Mouse (Mus musculus): Measurements from ENCODE around the gene Skor1.

Skor1 gene

DNA sequence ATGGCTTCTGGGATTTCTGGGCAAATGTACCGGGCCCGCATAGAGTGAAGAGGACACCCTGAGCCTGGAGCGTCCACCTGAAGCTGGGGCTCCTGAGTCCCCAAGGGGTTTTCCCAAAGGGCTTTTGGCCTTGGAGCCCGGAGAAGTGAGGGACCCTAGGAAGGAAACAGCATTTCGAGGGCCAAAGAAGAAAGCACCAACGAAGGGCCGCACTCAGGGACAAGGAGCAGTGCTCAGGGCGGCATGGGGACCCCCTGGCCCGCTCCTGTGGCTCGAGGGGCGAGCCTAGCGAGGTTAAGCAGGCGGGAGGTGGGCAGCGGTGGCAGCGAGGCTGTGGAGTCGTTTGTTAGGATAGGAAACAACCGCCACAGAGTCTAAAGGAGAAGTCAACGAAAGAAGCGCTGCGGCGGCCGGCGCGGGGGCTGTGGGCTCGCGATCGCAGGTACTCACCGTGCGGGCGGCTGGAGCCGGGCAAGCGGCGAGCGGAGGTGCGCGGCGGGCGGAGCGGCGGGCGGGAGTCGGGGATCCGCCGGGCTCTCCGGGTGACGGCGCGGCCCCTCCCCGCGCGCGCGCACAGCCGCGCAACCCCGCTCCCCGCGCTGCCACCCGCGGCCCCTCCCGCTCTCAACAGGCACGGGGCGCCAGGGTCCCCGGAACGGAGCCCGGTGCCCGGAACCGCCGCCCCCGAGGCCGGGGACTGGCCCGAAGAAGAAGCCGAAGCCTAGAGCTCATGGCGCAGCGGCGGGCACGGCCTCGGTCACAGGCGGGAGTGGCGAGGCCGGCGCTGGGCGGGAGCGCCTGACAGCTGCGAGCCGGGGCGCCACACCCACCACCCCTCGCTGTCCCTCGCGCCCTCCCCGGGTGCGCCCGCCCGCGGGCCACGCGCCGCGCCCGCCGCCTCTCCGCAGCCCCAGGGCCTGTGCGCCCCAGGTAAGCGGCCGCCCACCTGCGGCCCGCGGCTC, at the start of gene Skor1:
TSS of gene Skor1 (minus strand) at position 552 of the 962 bp plus-strand sequence.
- DNase-seq (ENCODE audit: low spot score), result no peak

DNA sequence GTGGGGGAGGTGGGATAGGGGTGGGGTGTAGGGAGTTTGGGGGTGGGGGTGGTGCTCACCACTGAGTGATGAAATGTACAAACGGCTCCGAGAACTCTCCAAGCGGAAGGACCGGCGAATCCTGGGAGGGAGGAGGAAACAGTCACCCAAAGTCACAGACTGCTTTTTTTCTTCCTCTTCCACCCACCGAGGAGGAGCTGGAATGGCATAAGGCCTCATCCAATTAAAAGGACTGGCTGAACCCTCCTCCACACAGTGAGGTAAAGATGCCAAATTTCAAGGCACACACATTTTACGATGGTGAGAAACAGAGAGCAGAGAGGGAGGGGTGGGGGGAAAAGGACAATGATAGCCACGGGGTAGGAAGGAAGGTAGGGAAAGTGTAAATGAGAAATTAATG, 48.5 kb upstream of the Skor1 start:
- no peak for DNase-seq (ENCODE audit: low spot score)

DNA sequence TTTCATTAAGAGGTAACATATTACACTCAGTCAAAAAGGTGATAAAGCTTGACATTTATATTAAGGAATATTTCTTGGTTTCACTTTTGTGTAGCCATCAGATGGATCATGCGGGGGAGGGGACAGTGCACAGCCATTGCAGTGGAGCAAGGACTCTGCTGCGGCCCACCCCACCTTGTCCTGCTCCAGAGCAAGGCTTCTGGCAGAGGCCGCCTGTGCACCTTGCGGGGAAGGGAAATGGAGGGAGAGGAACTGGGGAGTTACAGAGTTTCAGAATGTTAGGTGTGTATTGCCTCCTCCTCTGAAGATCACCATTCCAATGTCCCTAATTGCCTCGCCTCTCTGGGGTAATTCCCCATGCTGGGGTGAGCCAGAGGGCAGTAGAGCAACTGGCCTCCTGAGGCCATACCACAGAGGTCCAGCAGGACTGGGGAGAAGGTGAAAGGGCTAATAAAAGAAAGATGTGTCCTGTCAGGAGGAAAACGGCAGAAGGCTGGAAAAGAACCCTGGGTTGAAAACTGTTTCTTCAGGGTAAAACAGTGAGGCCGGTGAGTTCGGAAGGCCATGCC, 47.4 kb upstream of the Skor1 start:
- DNase-seq (ENCODE audit: low spot score), result no peak

DNA sequence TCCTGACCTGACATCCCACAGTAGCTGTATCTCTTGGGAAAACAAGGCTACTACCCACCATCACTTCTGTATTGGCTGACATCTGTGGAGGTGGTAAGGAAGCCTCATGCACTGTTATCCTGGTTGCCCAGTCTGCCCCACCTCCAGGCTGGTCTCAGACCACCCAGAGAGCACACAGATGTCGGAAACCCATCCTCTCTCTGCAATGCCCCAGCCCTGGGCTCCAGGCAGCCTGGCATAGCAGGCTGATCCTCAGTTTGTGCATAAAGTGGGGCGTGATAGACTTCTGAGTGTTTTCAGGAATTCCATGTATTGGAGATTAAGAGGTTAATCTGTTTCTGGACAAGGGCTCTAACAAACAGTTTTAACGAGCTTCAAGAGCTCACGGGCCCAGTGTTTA, 46.8 kb upstream of the Skor1 start:
- no peak for DNase-seq (ENCODE audit: low spot score)

DNA sequence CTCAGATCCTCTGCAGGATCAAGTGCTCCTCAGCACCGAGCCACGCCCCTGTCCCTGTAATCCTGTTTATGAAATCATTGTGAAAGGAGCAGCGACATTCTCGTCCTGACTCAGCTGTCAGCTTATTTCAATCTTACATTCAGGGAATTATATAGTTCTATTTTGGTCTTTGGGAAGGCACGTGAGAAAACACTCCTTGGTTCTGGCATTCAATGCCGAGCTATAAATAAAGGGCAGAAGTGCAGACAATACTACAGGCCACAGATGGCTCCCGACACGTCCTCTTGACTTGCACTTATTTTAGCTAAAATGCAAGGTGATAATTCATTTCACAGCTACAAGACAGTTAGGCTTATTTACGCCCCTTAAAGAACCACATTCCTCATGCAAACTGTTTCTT, 46.0 kb upstream of the Skor1 start:
- DNase-seq (ENCODE audit: low spot score), result no peak

DNA sequence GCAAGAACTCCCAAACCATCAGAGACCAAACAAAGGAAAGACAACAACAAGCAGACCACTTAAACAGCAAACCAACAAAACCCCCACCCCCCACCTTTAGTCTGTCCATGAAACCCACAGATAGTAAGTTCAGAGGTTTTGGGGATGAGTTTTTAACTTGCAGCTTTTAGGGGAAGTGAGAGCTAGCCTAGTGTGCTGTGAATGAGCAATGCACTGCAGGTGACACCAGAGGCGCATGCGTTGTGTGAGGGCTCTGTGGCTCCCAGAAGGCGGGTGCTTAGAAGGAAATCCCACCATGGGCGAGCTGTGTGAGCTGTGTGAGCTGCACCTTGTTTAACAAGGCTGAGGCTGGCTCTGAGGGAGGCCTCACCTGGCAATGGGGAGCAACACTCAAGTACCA, 44.0 kb upstream of the Skor1 start:
- no peak for DNase-seq (ENCODE audit: low spot score)

DNA sequence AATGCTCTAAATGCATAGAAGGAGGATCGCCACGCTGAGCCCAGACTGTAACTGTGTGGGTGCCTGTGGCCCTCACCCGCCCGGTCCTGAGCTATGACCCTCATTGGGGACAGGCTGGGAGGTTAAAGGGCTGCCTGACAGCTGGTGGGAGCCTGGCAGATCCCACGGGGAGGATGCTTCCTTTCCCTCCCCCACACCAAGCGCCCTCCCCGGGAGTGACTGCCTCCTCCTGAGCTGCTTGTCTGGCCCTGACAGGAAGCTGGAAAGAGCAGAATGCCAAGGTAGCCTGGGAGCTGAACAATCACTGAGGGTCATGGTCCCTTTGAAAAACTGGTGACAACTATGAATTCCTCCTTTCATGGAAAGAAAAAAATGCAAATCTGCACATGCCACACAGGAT, 38.5 kb upstream of the Skor1 start:
- no peak for DNase-seq (ENCODE audit: low spot score)

DNA sequence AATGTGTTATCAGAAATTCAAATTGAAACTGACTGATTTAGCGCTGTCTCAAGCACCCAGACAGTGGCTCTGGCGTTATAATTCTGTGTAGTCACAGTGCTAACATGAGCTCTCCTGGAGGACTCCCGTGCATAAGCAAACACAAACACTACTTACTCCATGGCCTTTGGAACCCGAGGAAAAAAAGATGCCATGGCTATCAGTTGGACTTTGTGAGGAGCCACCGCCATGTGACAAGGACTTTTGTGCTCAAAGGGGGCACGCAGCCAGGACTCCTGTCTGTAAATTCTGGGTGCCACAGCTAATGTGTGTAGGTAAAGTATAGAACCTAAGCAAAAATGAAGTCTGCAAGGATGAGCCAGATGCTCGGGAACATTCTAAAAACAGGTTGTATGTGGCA, 36.5 kb upstream of the Skor1 start:
- no peak for DNase-seq (ENCODE audit: low spot score)

DNA sequence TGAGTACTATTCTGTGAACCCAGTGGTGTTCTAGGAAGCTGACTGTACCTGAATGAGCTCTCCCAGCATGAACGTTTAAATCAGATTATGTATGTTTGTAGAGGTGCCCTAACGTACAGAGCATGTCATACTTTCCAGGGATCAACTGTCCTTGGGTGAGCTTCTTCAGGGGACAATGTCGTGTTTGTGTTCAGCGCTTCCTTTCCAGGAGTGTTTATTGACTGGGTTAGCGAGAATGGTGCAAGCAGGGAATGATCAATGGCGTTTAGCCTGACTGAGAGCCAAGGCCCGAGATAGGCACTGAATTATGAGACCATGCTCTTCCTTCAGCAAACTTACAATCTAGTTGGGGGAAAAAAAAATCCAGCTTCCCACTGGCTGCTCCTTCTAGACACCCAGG, 35.1 kb upstream of the Skor1 start:
- no peak for DNase-seq (ENCODE audit: low spot score)

DNA sequence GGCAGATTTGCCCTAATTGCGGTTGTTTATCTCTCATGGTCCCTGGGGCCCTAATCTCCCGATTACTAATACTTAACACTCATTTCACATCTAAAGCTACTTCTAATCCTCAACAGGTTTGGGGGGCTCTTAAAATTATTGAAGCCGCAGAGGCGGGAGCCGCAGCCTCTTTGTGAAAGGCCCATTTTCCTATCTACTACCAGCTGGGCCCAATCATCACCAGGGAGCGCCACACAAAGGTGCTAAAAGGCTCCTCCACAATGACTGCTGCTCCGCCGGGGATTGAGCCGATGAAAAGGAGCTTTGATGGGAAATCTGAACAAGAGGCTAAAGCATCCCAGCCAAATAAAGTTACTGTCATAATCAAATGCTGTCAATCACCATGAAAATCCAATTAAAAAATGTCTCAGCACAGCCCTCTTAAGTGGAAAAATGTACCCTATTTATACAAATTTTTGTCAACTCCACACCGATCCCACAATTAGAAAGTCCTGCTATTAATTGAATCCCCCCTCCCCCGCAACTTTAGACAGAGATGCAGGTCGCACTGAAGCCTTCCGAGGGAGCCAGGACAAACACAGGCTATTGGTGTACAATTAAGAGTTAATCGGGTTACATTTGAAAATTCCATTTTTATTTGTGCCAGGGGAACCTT, 33.7 kb upstream of the Skor1 start:
- DNase-seq (ENCODE audit: low spot score), result no peak

DNA sequence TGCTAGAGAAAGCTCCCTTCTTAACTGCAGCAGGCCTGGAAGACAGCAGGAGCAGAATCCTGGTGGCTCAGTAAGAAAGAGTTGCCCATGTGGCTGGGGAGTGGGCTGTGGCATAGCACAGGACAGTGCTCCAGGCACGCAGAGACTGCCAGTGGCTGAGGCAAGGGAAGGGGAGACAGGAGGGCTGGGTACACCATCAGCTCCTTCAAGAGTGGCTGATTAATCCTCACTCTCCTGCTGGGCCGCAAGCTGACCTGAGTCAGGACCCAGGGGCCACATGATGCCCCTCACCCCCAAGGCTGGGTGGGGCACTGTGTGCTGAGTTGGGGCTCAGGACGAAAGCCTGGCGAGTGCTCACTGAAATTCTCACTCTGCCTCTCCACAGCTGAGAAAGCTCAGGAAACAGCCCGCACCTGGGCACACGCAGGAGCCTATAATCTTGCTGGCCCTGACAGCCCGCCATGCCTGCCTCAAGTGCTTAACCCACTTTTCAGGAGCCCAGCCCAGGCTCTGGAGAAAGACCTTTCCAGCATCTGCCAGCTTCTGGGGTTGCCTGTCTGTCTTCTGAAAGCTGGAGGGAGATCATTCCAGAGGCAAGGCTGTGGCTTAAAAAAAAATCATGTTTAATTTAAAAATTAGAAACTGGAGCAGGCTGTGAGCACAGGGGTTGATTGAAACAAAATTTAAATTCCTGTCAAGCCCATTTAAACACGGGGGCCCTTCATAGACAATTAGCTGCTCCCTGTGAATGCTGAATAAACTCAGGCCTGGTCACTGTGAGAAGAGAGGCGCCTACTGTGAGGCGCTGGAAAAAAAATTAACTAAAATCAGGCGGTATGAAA, 32.8 kb upstream of the Skor1 start:
- no peak for DNase-seq (ENCODE audit: low spot score)

DNA sequence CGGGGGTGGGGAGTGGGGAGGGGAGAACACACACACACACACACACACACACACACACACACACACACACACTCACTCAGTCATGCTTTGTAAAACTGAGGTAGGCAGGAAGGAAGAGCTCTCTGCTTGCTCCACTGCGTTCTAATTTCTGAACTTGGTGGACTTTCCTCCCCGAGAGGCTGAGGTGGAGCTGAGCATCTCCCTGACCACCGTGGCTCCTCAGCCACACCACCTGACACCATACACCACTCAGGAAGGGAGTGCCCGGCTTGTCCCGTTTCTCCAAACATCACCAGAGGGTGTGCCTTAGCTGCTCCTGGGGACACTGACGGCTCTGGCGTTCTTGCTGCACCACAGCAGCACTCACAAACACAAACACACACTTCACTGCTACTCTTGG, 29.5 kb upstream of the Skor1 start:
- DNase-seq (ENCODE audit: low spot score), result no peak

DNA sequence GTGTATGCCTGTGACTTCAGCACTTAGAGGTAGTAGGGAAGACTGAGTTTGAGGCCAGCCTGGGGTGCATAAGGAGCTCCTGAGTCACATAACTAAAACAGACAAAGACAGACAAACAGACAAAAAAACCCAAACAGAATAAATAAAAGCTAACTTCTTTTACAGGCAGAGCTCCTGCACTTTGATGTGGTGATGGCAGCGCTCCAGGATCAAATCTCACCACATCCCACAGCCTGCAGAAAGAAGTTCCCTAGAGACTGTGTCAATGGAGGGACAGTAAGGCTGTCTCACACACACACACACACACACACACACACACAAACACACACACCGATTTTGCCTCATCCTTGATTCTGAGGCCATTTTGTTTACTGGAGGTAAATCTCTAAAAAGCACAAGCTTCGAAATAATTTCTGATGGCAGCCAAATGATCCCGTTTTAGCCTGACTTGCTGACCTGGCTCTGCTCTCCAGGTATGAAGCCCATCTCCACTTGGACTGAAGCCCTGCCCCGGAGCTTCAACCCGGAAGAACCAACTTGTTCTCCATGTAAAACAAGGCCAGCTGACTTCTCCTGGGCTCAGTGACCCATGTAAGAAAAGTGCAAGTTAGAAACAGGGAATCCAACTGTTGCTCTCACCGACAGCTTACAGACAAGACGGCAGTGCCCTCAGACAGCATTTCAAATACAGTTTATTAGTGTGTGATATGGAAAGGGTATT, 25.4 kb upstream of the Skor1 start:
- no peak for DNase-seq (ENCODE audit: low spot score)

DNA sequence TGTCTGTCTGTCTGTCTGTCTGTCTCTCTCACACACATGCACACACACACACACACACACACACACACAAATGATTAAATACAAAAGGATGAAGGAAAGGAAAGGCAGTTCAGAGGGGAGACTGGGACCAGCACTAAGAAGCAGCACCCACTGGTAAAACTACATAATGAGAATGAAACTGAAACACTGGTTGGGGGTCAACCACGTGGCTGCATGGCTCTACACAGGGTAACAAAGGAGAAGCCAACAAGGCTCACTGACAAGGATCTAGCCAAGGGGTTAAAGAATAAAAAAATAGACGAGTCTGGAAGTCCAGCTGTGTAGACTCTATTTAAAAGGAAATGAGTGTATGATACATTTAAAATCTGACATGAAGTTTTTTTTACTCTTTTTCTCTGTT, 23.2 kb upstream of the Skor1 start:
- DNase-seq (ENCODE audit: low spot score), result no peak

DNA sequence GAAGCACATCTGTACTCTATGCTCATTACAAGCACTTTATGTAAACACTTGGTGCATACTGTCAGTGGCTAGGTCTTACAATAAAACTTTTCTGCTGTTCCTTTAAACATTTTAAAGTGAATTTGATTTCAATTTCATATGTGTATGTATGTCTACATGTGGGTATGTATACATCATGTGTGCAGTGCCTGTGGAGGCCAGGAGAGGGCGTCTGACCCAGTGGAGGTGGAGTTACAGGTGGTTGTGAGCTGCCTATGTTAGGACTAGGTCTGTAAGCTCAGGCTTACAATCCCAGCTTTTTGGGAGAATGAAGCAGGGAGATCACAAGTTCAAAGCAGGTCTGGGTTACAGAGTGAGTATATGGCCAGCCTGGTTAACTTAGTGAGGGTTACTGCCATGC, 20.4 kb upstream of the Skor1 start:
- no peak for DNase-seq (ENCODE audit: low spot score)

DNA sequence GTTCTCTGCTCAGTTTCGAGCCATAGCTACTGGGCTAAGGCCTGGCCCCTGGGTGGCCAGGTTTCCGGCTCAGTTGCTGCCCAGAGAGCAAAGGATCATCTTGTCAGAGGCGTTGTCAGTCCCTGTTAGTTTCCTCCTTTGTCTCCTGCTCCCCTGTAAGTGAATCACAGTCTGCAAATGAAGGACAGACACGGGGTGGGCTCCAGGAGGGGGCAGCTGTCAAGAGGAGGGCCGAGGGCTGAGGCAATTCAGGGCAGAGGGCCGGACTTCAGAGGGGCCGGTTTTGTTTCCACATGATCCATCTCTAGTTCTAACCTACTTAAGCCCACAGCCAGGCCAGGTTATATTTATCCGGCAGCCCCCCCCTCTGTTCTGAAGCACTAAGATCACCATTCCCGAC, 16.3 kb upstream of the Skor1 start:
- DNase-seq (ENCODE audit: low spot score), result no peak

DNA sequence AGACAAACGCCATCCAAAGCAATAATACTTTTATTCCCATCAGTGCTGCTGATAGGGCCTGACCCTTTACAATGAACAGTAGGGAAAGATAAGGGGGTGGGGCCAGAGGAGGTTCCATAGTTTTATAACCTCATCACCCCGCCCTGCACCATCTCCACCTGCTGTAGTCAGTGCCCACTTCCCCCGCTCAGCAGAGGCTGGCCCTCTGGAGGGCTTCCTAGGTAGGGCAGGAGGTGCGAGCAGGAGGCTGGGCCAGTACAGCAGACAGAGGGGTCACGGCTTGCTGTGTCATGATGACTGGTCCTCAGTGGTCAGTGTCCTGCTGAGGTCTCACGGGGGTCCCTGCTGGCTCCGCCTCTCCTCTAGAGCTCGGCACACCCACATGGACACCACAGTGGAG, 15.0 kb upstream of the Skor1 start:
- no peak for DNase-seq (ENCODE audit: low spot score)

DNA sequence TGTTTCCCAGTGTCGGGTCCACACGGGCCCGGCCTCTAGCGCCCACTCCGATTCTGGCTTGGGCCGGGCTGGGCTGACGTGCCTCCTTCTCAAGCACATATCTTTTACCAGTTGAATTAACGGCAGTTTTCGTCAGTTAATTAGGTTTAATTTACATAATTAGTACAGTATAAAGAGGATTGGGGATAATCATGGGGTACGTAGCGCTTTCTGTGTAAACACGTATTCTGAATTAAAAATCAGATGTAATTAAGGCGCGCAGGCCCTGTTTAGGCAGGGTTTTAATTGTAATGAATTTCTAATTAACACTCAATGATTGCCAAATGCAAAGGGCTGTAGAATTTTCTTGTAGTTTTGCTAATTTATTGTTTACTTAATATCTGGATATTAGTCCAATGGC, 3.2 kb upstream of the Skor1 start:
- DNase-seq (ENCODE audit: low spot score), result no peak

DNA sequence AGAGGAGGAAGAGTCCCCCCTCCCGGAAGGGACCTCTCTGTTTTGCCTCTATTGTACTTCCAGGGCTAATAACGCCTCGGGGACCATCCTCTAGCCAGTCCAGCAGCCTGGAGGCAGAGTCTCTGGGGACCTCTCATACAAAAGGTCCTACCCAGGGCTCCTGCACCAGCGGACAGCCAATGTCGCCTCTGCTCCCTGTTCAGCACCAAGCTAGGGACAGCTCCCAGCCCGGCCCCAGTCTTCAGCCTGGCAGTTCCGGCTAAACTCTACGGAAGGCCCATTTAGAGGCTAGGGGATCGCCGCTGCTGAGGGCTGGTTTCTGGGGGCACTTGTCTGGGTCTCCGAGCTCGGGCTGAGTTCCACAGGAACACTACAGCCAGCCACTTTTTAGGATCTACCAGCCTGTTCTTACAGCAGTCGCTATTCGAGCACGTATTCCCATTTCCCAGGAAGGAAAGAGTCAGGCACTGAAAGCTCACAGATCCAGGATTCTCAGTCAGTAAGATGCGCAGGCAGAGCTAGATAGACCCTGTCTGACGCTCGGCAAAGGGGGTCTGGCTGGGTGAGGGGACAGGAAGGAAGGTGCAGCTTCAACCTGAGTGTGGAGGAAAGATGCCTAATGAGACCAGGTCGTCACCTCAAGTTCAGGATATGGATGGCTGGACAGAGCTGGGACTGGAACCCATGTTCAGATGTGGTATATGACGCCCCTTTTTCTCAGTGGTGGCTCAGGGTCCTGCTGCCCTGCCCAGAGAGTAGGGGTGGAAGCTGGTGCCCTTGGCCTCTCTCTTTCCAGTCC, 2.5 kb upstream of the Skor1 start:
- DNase-seq (ENCODE audit: low spot score), result peak; percentile 29

DNA sequence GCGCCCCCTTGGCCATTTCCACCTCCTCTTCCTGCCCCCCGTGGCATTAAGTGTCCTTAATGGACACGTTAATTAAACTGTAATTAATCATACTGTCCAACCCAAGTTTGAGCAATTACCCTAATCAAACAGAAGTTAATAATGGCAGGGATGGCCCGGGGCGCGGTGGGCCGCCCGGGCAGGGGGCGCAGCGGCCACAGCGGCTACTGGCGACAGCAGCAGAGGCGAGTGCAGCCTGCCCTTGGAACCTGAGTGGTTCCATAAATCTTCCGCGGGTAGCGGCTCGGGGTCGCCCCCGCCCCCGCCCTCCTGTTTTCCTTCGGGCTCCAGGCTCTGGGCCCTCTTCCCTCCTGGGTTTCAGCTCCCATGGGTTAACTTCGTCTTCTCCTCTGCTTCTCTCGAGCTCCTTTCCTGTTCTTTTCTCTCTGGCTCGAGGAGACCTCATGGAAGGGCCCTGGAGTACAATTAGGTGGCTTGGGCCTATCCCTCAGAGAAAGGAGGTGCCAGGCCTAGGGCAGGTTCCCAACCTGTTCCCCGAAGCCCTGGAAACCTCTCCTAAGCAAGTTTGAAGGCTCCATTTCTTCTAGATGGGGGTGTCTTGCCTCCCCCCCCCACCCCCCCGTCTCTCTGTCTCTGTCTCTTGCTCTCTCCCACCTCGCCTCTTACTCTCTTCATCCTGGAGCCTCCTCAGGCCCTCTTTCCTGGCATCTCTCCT, 1.5 kb upstream of the Skor1 start:
- DNase-seq (ENCODE audit: low spot score), result no peak

Data from lung, postnatal 25 days (tissue).